Mouse (Mus musculus) midbrain, embryonic 14.5 days (tissue): Measurements from ENCODE around the gene Eloa. TPM values are rescaled to one million over a fixed set of nuclear protein-coding genes. Genes with fewer than 3 reads are reported as not detected.

Experiments used
- ATAC-seq: fragments of 200-750 bp; cut with Nextera tagmentation; 2 replicates; pipeline ENCODE4 v1.8.0; 2017; ENCODE audit warnings: moderate number of reproducible peaks, moderate library complexity; ENCODE audit not compliant: low FRiP score, low TSS enrichment
- DNase-seq: peaks from one replicate; pipeline ENCODE4 v3.0.0-alpha.2; 2015
- H3K27ac ChIP-seq: fragments of 300-500 bp; sonication (generic); replicated peaks from 2 replicates; pipeline ENCODE4 v1.5.1; 2014; ENCODE audit warnings: mild to moderate bottlenecking, low read depth, low read length, moderate library complexity
- H3K27me3 ChIP-seq: fragments of 300-500 bp; sonication (generic); 2 replicates; pipeline ENCODE4 v1.6.1; 2014; ENCODE audit warnings: low read length, control low read depth, mixed read lengths; ENCODE audit not compliant: control insufficient read depth, insufficient read depth
- H3K36me3 ChIP-seq: fragments of 300-500 bp; sonication (generic); 2 replicates; pipeline ENCODE4 v1.6.1; 2014; ENCODE audit warnings: low read length, control low read depth; ENCODE audit not compliant: control insufficient read depth, insufficient read depth
- H3K4me1 ChIP-seq: fragments of 300-500 bp; sonication (generic); 2 replicates; pipeline ENCODE4 v1.6.1; 2014; ENCODE audit warnings: mild to moderate bottlenecking, antibody characterized with exemption, low read length, control low read depth; ENCODE audit not compliant: control insufficient read depth, insufficient read depth
- H3K4me2 ChIP-seq: fragments of 300-500 bp; sonication (generic); 2 replicates; pipeline ENCODE4 v1.6.1; 2014; ENCODE audit warnings: mild to moderate bottlenecking, low read length, moderate library complexity
- H3K4me3 ChIP-seq: fragments of 300-500 bp; sonication (generic); replicated peaks from 2 replicates; pipeline ENCODE4 v1.5.1; 2014; ENCODE audit warnings: low read depth, low read length
- H3K9ac ChIP-seq: fragments of 300-500 bp; sonication (generic); replicated peaks from 2 replicates; pipeline ENCODE4 v1.6.1; 2014; ENCODE audit warnings: mild to moderate bottlenecking, low read length, moderate library complexity
- H3K9me3 ChIP-seq: fragments of 300-500 bp; sonication (generic); 2 replicates; pipeline ENCODE4 v1.6.1; 2016; ENCODE audit warnings: low read length, control low read depth, mixed read lengths; ENCODE audit not compliant: control insufficient read depth
- WGBS: fragments of 180-500 bp; shearing (Covaris S2); extraction: QIAGEN DNeasy Blood & Tissue Kit; methylation state at CpG from one replicate; pipeline ENCODE4 v1.1.7; 2014; 5-methylcytosine and 5-hydroxymethylcytosine counted together
- polyA plus RNA-seq: library from polyadenylated mRNA; unstranded; fragments of >200 nt; fragmentation: Nextera tagmentation; extraction: Ambion mirVana; gene quantifications from 2 replicates; pipeline ENCODE4 v1.2.1, GENCODE M21; 2014

Eloa gene
- polyA plus RNA-seq, 1 experiment from 2014 or later: 33.8 TPM

DNA sequence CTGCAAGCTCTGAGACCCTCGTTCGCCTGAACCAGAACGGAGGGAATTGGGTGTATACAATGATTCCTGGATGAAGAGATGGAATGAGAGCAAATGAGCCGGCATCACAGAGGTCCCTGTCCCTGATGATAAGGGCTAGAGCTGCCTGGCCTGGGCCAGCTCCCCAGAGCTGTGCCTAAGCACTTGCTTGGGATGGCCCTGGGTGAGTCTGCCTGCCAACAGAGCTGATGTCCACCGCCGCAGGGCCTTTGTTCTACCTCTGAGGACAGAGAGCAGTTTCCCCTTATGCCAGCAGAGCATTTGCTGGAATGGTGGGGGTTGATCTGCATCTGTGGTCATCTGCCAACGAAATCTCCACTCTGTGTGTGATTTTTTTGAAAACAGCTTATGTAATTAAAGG, 59.4 kb downstream of the Eloa start:
- H3K36me3 ChIP-seq: peaks cover 54% of the 10 kb centered on the region
- no peaks in the 10 kb centered on the region for H3K27me3 ChIP-seq
- H3K9me3 ChIP-seq: no peaks in the 10 kb centered on the region
- H3K27ac ChIP-seq: no peak overlapping the region
- 93% methylated on average over 7 of the region's 7 CpGs for WGBS
- DNase-seq (no peak), ATAC-seq (no peak)
- H3K4me1 ChIP-seq: peaks cover 6% of the 10 kb centered on the region
- H3K4me3 ChIP-seq: no peak overlapping the region; the same call in 1 of the 2 replicates
- no peak overlapping the region for H3K9ac ChIP-seq
- no peak overlapping the region for H3K4me2 ChIP-seq

DNA sequence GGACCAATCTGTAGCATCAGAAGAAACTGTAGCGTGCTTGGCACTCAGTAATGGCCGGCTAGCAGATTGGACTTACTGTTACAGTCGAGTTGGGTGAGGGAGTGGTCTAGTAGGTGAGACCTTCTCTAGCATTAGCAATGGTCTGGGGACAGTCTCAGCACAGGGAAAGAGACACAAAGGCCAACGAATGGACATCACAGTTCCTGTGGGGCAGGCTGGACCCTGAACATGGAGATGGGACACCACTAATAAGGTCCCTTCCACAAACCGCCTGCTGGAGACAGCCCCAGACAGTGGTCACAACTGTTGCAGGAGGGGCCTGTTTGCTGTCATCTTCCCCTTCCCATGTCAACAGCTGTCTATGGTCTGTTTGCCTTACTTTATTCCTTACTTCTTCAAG, 59.9 kb downstream of the Eloa start:
- ATAC-seq (no peak), DNase-seq (no peak)
- no peak overlapping the region for H3K4me2 ChIP-seq
- H3K4me1 ChIP-seq: peaks cover 6% of the 10 kb centered on the region
- H3K36me3 ChIP-seq: peaks cover 49% of the 10 kb centered on the region
- H3K4me3 ChIP-seq: no peak overlapping the region
- no peak overlapping the region for H3K9ac ChIP-seq
- H3K9me3 ChIP-seq: no peaks in the 10 kb centered on the region
- H3K27ac ChIP-seq: no peak overlapping the region
- no peaks in the 10 kb centered on the region for H3K27me3 ChIP-seq
- WGBS: 95% methylated on average over 5 of the region's 5 CpGs

DNA sequence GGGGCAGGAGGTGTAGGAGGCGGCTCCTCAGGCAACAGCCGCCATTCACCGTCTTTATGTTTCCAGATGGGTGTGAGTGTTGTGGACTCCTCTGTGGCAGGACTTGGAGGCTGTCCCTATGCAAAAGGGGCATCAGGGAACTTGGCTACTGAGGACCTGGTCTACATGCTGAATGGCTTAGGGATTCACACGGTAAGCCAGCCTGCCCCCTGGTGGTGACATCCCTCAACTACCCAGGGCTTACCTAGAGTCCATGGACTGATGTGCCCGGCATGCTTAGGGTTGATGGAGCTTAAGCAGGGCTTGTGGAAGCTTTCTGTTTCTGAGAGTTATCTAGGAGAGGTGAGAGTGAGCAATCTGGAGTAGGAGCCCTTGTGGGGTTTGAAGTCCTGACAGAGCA, 60.8 kb downstream of the Eloa start:
- H3K27me3 ChIP-seq: no peaks in the 10 kb centered on the region
- no peak overlapping the region for H3K4me3 ChIP-seq
- H3K36me3 ChIP-seq: peaks cover 42% of the 10 kb centered on the region
- peak; percentile 89 for DNase-seq
- no peaks in the 10 kb centered on the region for H3K9me3 ChIP-seq
- no peak overlapping the region for H3K9ac ChIP-seq
- H3K27ac ChIP-seq: no peak overlapping the region
- no peak overlapping the region for H3K4me2 ChIP-seq
- ATAC-seq: no peak
- peaks cover 6% of the 10 kb centered on the region for H3K4me1 ChIP-seq
- WGBS: 31% methylated on average over 5 of the region's 5 CpGs

DNA sequence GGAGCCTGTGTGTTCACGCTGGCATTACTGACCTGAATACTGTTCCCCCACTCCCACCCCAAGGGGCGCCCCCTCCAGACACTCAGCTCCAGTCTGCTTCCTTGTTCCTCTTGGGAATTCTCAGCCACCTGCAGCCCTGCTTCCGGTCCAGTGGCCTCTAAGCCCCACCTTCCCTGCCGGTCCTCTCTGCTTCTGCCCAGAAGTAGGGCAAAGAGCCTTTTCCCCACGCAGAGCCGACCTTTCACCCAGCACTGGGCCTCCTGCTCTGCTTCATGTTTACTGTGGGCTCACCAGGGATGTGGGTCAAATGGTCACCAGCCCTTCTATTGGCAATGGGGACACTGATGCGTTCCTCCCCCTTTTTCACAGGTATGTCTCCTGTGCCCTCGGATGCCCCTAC, 63.2 kb downstream of the Eloa start:
- H3K4me2 ChIP-seq: no peak overlapping the region
- no peaks in the 10 kb centered on the region for H3K9me3 ChIP-seq
- DNase-seq (no peak), ATAC-seq (no peak)
- no peak overlapping the region for H3K27ac ChIP-seq
- 63% methylated on average over 8 of the region's 8 CpGs for WGBS
- H3K4me3 ChIP-seq: no peak overlapping the region
- no peaks in the 10 kb centered on the region; the same call in 1 of the 2 replicates for H3K4me1 ChIP-seq
- no peaks in the 10 kb centered on the region for H3K27me3 ChIP-seq
- peaks cover 54% of the 10 kb centered on the region for H3K36me3 ChIP-seq
- no peak overlapping the region for H3K9ac ChIP-seq

DNA sequence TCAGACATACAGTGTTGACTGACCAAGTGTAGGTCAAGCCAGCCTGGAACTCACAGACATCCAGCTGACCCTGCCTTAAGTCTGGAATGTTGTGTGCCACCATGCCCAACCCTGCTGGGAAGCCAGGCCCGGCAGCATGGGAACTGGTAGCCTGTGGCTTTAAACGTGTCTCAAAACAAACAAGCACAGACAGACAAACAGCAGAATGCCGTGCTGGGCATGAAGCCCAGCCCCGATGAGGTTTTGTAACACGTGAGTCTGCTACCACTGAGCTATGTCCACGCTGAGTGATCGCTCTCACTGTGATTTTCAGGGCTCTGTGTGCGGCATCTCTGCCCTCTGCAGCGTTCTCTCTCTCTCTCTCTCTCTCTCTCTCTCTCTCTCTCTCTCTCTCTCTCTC, 65.7 kb downstream of the Eloa start:
- ATAC-seq: no peak
- 88% methylated on average over 9 of the region's 9 CpGs for WGBS
- H3K36me3 ChIP-seq: peaks cover 63% of the 10 kb centered on the region

DNA sequence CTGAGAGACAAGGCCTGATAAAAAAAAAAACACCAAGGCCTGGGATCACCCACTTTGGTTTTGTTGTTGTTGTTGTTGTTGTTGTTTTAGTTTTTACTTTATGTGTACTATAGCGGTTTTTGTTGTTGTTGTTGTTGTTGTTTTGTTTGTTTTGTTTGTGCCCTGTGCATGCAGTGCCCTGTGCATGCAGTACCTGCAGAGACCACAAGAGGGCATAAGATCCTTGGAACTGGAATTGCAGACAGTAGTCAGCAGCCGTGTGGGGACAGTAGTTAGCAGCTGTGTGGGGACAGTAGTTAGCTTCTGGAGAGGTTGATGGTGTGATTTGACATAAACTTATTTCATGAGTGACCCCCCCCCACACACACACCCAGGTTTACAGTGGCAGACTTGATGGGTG, 67.3 kb downstream of the Eloa start:
- DNase-seq (peak; percentile 88), ATAC-seq (no peak; the same call in 1 of the 2 replicates)
- no peaks in the 10 kb centered on the region for H3K27me3 ChIP-seq
- no peak overlapping the region for H3K27ac ChIP-seq
- H3K9me3 ChIP-seq: no peaks in the 10 kb centered on the region
- WGBS: 13% methylated on average over 2 of the region's 2 CpGs
- no peak overlapping the region for H3K9ac ChIP-seq
- peaks cover 50% of the 10 kb centered on the region for H3K36me3 ChIP-seq
- no peak overlapping the region for H3K4me3 ChIP-seq
- H3K4me2 ChIP-seq: no peak overlapping the region
- H3K4me1 ChIP-seq: no peaks in the 10 kb centered on the region

More for the DNA sequence above, 65.7 kb downstream of the Eloa start:
- no peak overlapping the region for H3K27ac ChIP-seq
- no peak overlapping the region for H3K9ac ChIP-seq
- no peaks in the 10 kb centered on the region for H3K4me1 ChIP-seq
- no peak overlapping the region for H3K4me3 ChIP-seq
- H3K27me3 ChIP-seq: no peaks in the 10 kb centered on the region
- no peaks in the 10 kb centered on the region for H3K9me3 ChIP-seq
- no peak overlapping the region for H3K4me2 ChIP-seq
- DNase-seq: no peak

Other genes with a start within 250 kb of the Eloa start
- gene Srsf10, start 166.0 kb downstream of the Eloa start, polyA plus RNA-seq: 247 and 266 TPM in 2 replicates
- gene Pnrc2, start 147.9 kb downstream of the Eloa start, polyA plus RNA-seq: 90.8 and 122 TPM in 2 replicates
- gene Cnr2, start 126.4 kb downstream of the Eloa start, polyA plus RNA-seq: 0.17 TPM in 1 of 2 replicates, not detected in the other
- gene Fuca1, start 101.0 kb downstream of the Eloa start, polyA plus RNA-seq: 57.4 and 62.7 TPM in 2 replicates
- gene Hmgcl, start 75.3 kb downstream of the Eloa start, polyA plus RNA-seq: 57.6 and 61.0 TPM in 2 replicates
- 31.8 and 42.5 TPM in 2 replicates for gene Gale, start 58.0 kb downstream of the Eloa start, polyA plus RNA-seq
- gene Lypla2, start 49.1 kb downstream of the Eloa start, polyA plus RNA-seq: 201 and 236 TPM in 2 replicates
- 62.6 and 70.0 TPM in 2 replicates for gene Pithd1, start 34.5 kb downstream of the Eloa start, polyA plus RNA-seq
- 312 and 346 TPM in 2 replicates for gene Rpl11, start 31.7 kb upstream of the Eloa start, polyA plus RNA-seq
- gene Id3, start 121.7 kb upstream of the Eloa start, polyA plus RNA-seq: 108 and 140 TPM in 2 replicates
- 1.2 and 1.7 TPM in 2 replicates for gene E2f2, start 150.6 kb upstream of the Eloa start, polyA plus RNA-seq
- 1.8 and 3.4 TPM in 2 replicates for gene Asap3, start 184.6 kb upstream of the Eloa start, polyA plus RNA-seq
- 0.18 and 1.2 TPM in 2 replicates for gene Tcea3, start 226.0 kb upstream of the Eloa start, polyA plus RNA-seq